Mouse (Mus musculus) heart, embryonic 14.5 days (tissue): Measurements from ENCODE around the gene Slc43a2. TPM values are rescaled to one million over a fixed set of nuclear protein-coding genes. Genes with fewer than 3 reads are reported as not detected.

Experiments used
- ATAC-seq: fragments of 200-750 bp; cut with Nextera tagmentation; 2 replicates; pipeline ENCODE4 v1.8.0; 2017; ENCODE audit warnings: low read depth, moderate TSS enrichment; ENCODE audit not compliant: insufficient number of reproducible peaks, insufficient read depth, low FRiP score
- H3K27ac ChIP-seq, 2 experiments: fragments of 200-500 bp in 1 of 2; fragments of 300-500 bp in 1 of 2; sonication (generic) in 1 of 2; replicated peaks in 1 of 2; 2 replicates each; pipeline ENCODE4 v1.5.1; 2012 to 2014; ENCODE audit warnings: low read depth in 2 of 2, low read length in 2 of 2, control low read depth in 1 of 2, mild to moderate bottlenecking in 1 of 2, mixed read lengths in 1 of 2; ENCODE audit not compliant: control insufficient read depth in 1 of 2, insufficient read depth in 1 of 2
- H3K27me3 ChIP-seq: fragments of 300-500 bp; sonication (generic); 2 replicates; pipeline ENCODE4 v1.6.1; 2014; ENCODE audit warnings: mild to moderate bottlenecking, low read length, control low read depth; ENCODE audit not compliant: control insufficient read depth, insufficient read depth
- H3K36me3 ChIP-seq: fragments of 300-500 bp; sonication (generic); 2 replicates; pipeline ENCODE4 v1.6.1; 2014; ENCODE audit warnings: mild to moderate bottlenecking, control low read depth, low read length, mixed read lengths; ENCODE audit not compliant: control insufficient read depth, insufficient read depth
- H3K4me1 ChIP-seq, 2 experiments: fragments of 200-500 bp in 1 of 2; fragments of 300-500 bp in 1 of 2; sonication (generic) in 1 of 2; 2 replicates each; pipeline ENCODE4 v1.6.1; 2012 to 2014; ENCODE audit warnings: low read length in 2 of 2, control low read depth in 1 of 2, mixed read lengths in 1 of 2; ENCODE audit not compliant: control insufficient read depth in 2 of 2, insufficient read depth in 2 of 2
- H3K4me2 ChIP-seq: fragments of 300-500 bp; sonication (generic); 2 replicates; pipeline ENCODE4 v1.6.1; 2014; ENCODE audit warnings: mild to moderate bottlenecking, low read length
- H3K4me3 ChIP-seq, 2 experiments: fragments of 200-500 bp in 1 of 2; fragments of 300-500 bp in 1 of 2; sonication (generic) in 1 of 2; 2 replicates each; pipeline ENCODE4 v1.5.1; 2012 to 2014; ENCODE audit warnings: low read length in 2 of 2, mild to moderate bottlenecking in 2 of 2, control low read depth in 1 of 2, low read depth in 1 of 2, moderate library complexity in 1 of 2; ENCODE audit not compliant: control insufficient read depth in 1 of 2, insufficient read depth in 1 of 2
- H3K9ac ChIP-seq: fragments of 300-500 bp; sonication (generic); 2 replicates; pipeline ENCODE4 v1.6.1; 2014; ENCODE audit warnings: mild to moderate bottlenecking, low read length
- H3K9me3 ChIP-seq: fragments of 300-500 bp; sonication (generic); 2 replicates; pipeline ENCODE4 v1.6.1; 2016; ENCODE audit warnings: low read length, control low read depth; ENCODE audit not compliant: control insufficient read depth
- whole genome bisulfite sequencing: fragments of 180-500 bp; shearing (Covaris S2); extraction: QIAGEN DNeasy Blood & Tissue Kit; methylation state at CpG from one replicate; pipeline ENCODE4 v1.1.7; 2014; 5-methylcytosine and 5-hydroxymethylcytosine counted together
- polyA plus RNA-seq: library from polyadenylated mRNA; unstranded; fragments of >200 nt; fragmentation: Nextera tagmentation; extraction: Ambion mirVana; gene quantifications from 2 replicates; pipeline ENCODE4 v1.2.1, GENCODE M21; 2014

Slc43a2 gene
- 1.9 and 2.7 TPM in 2 replicates for polyA plus RNA-seq

DNA sequence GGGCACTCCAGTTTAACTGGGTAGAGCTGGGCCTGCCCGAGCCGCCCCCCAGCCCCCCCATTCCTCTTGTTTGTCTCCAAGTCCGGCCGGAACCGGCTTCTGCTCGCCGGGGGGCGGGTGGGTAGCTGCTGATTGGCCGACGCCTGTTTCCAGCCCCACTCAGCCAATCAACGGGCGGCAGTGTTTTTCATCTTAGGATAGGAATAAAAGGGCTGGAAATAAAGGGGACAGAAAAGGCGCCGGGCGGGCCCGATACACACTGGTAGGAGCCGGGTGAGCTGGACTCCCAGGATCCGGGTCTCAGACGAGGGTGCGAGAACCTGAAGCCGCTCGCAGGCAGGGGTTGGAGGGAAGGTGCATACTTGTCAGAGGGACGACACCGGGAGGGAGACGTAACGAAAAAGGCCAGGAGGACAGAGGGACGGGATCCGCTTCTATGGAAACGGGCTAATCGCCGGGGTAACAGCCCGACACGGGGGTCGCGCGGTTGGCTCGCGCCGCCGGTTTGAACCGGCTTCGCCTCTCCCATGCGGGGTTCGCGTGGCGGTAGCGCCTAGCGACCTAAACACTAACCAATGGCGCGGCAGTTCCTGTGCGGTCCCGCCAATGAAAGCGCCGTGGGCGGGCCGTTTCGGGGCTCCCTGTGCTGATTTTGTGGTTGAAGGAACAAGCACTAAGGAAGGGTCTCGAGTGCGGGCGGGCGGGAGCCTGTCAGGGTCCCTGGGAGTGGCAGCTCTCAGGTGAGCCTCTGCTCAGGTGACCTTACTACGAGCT is at the start of gene Slc43a2:
Gene Slc43a2 (plus strand): TSS at position 226 of the 774 bp plus-strand sequence.
- peak; percentile 86 for ATAC-seq
- Histone ChIP-seq H3K36me3 (no peaks in the 10 kb centered on the region), H3K4me1 (peaks cover 14 to 20% of the 10 kb centered on the region in 2 experiments), H3K27me3 (no peaks in the 10 kb centered on the region), H3K4me2 (peak within 1 kb of the TSS; percentile 100), H3K9ac (peak within 1 kb of the TSS; percentile 76), H3K9me3 (no peaks in the 10 kb centered on the region), H3K4me3 (peak within 1 kb of the TSS; percentile 68 to 75), H3K27ac (peak within 1 kb of the TSS; percentile 58 to 75)
- WGBS: under 1% methylated on average over 61 of the region's 62 CpGs

DNA sequence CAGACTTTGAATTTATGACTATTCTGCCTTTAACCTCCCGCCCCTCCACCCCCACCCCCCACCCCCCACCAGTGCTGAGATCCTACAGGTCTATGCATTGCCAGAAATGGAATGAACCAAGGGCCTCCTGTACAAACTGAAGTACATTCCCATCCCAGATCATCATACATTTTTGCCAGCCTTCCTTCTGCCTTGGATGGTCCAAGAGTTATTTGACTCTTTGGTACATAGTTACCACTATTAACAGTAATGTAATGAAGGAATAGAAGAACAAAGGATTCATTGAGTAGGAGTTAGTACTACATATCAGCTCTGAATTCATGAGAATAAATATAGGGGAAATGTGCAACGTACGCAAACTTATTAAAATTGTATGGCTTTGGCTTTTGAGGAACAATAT is 45.3 kb upstream of the Slc43a2 start:
- Histone ChIP-seq H3K9ac (no peak overlapping the region), H3K36me3 (peaks cover 31% of the 10 kb centered on the region), H3K27me3 (no peaks in the 10 kb centered on the region), H3K27ac (no peak overlapping the region), H3K4me3 (peak overlapping the region in 1 of 2 experiments; percentile 81; a peak in 2 of 4 replicates), H3K4me1 (peaks cover 5 to 9% of the 10 kb centered on the region in 2 experiments), H3K9me3 (no peaks in the 10 kb centered on the region), H3K4me2 (peak overlapping the region; percentile 54)
- peak; percentile 13; the same call in 1 of the 2 replicates for ATAC-seq
- WGBS: 26% methylated on average over 3 of the region's 3 CpGs

- Histone ChIP-seq H3K4me3 (peak within 1 kb of the TSS; percentile 81 to 99), H3K4me1 (peaks cover 5 to 9% of the 10 kb centered on the region in 2 experiments), H3K4me2 (peak within 1 kb of the TSS; percentile 97), H3K27me3 (no peaks in the 10 kb centered on the region), H3K9me3 (no peaks in the 10 kb centered on the region), H3K9ac (peak within 1 kb of the TSS; percentile 92), H3K36me3 (peaks cover 37% of the 10 kb centered on the region), H3K27ac (peak within 1 kb of the TSS; percentile 18 to 61; a peak in 3 of 4 replicates)
- WGBS: under 1% methylated on average over 52 of the region's 52 CpGs
- peak; percentile 100 for ATAC-seq
Observed at GRCm38 (mm10) chr11:75486601-75487285, 44.8 kb upstream of the Slc43a2 start, which contains the start of gene Prpf8. TSS of gene Prpf8 (plus strand) at chr11:75486816.

GRCm38 (mm10) chr11:75487496-75487895 is 44.0 kb upstream of the Slc43a2 start:
- H3K4me3 ChIP-seq: peak overlapping the region; percentile 81 to 99
- ATAC-seq: no peak
- no peak overlapping the region for H3K27ac ChIP-seq
- no peaks in the 10 kb centered on the region for H3K9me3 ChIP-seq
- H3K4me2 ChIP-seq: peak overlapping the region; percentile 97
- peaks cover 44% of the 10 kb centered on the region for H3K36me3 ChIP-seq
- H3K9ac ChIP-seq: peak overlapping the region; percentile 92
- 43% methylated on average over 6 of the region's 6 CpGs for WGBS
- no peaks in the 10 kb centered on the region for H3K27me3 ChIP-seq
- H3K4me1 ChIP-seq: peaks cover 5 to 9% of the 10 kb centered on the region in 2 experiments

GRCm38 (mm10) chr11:75494296-75495049 is 37.0 kb upstream of the Slc43a2 start:
- WGBS: 87% methylated on average over 10 of the region's 10 CpGs
- Histone ChIP-seq H3K9ac (no peak overlapping the region), H3K9me3 (no peaks in the 10 kb centered on the region), H3K4me3 (no peak overlapping the region), H3K36me3 (peaks cover 100% of the 10 kb centered on the region), H3K27me3 (no peaks in the 10 kb centered on the region), H3K4me1 (no peaks in the 10 kb centered on the region), H3K4me2 (no peak overlapping the region), H3K27ac (no peak overlapping the region)
- no peak for ATAC-seq

- Histone ChIP-seq H3K27ac (no peak overlapping the region), H3K4me1 (no peaks in the 10 kb centered on the region), H3K4me2 (no peak overlapping the region), H3K9me3 (no peaks in the 10 kb centered on the region), H3K9ac (no peak overlapping the region), H3K4me3 (no peak overlapping the region), H3K27me3 (no peaks in the 10 kb centered on the region), H3K36me3 (peaks cover 100% of the 10 kb centered on the region)
- no peak for ATAC-seq
- 15% methylated on average over 1 of the region's 1 CpGs for WGBS
Observed at GRCm38 (mm10) chr11:75498126-75498525, 33.4 kb upstream of the Slc43a2 start.

DNA sequence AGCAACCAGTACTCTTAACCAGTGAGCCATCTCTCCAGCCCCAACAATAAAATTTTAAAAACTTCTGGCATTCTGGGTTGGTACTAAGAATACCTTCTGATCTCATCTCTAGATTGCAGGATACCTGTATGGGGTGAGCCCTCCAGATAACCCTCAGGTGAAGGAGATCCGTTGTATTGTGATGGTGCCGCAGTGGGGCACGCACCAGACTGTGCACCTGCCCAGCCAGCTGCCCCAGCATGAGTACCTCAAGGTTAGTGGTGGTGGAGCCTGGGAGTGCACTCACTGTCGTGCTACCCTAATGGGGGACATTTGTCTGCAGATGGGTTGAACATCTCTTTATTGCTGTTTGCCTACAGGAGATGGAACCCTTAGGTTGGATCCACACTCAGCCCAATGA is 23.3 kb upstream of the Slc43a2 start:
- Histone ChIP-seq H3K36me3 (peaks cover 63% of the 10 kb centered on the region), H3K27ac (no peak overlapping the region), H3K4me3 (no peak overlapping the region), H3K9me3 (no peaks in the 10 kb centered on the region), H3K4me1 (peaks cover 13 to 14% of the 10 kb centered on the region in 2 experiments), H3K9ac (no peak overlapping the region), H3K4me2 (no peak overlapping the region), H3K27me3 (no peaks in the 10 kb centered on the region)
- WGBS: 92% methylated on average over 4 of the region's 4 CpGs
- ATAC-seq: no peak
